Mouse (Mus musculus): ENCODE results near the gene Ly6g5c. TPM values are rescaled to one million over a fixed set of nuclear protein-coding genes. Genes with fewer than 3 reads are reported as not detected.
"Not testable (repeated sequence)": the region's sequence is repeated elsewhere in the genome, so short reads cannot be mapped to it uniquely, and the experiment has no call there.

Gene Ly6g5c
- polyA plus RNA-seq, 1 experiment from 2014 or later: not detected

GRCm38 (mm10) chr17:35121871-35122303, 13.8 kb downstream of the Ly6g5c start, which contains the start of gene Csnk2b:
Csnk2b (minus strand) TSS chr17:35122053.
- H3K27me3 ChIP-seq: no peaks in the 10 kb centered on the region
- H3K9ac ChIP-seq: peak within 1 kb of the TSS; percentile 98
- H3K4me3 ChIP-seq (replicated peaks): peak within 1 kb of the TSS; percentile 97
- peak within 1 kb of the TSS; percentile 94 for H3K27ac ChIP-seq
- no peaks in the 10 kb centered on the region for H3K9me3 ChIP-seq (replicated peaks)
- peak within 1 kb of the TSS; percentile 96 for H3K4me2 ChIP-seq
- H3K36me3 ChIP-seq: peaks cover 51% of the 10 kb centered on the region
- ATAC-seq (replicated peaks; ENCODE audit: low FRiP score): no peak; the same call in 1 of the 2 replicates
- WGBS: 0% methylated on average over 19 of the region's 19 CpGs
- H3K4me1 ChIP-seq: peaks cover 41% of the 10 kb centered on the region

GRCm38 (mm10) chr17:35123287-35123686, 15.2 kb downstream of the Ly6g5c start:
- H3K4me3 ChIP-seq (replicated peaks); ATAC-seq (replicated peaks; ENCODE audit: low FRiP score); H3K27me3 ChIP-seq; H3K4me2 ChIP-seq; H3K9ac ChIP-seq; H3K27ac ChIP-seq; H3K9me3 ChIP-seq (replicated peaks): not testable (repeated sequence)
- Histone ChIP-seq H3K4me1 (peaks cover 52% of the 10 kb centered on the region), H3K36me3 (peaks cover 44% of the 10 kb centered on the region)
- WGBS: 88% methylated on average over 9 of the region's 9 CpGs

GRCm38 (mm10) chr17:35124261-35124896, 16.3 kb downstream of the Ly6g5c start:
- WGBS: 92% methylated on average over 12 of the region's 12 CpGs
- peaks cover 60% of the 10 kb centered on the region for H3K4me1 ChIP-seq
- H3K4me2 ChIP-seq; H3K9ac ChIP-seq; ATAC-seq (replicated peaks; ENCODE audit: low FRiP score); H3K27me3 ChIP-seq; H3K9me3 ChIP-seq (replicated peaks); H3K27ac ChIP-seq; H3K4me3 ChIP-seq (replicated peaks): not testable (repeated sequence)
- H3K36me3 ChIP-seq: peaks cover 39% of the 10 kb centered on the region

GRCm38 (mm10) chr17:35125081-35125480, 17.0 kb downstream of the Ly6g5c start:
- H3K9me3 ChIP-seq (replicated peaks): no peaks in the 10 kb centered on the region
- peak overlapping the region; percentile 80; the same call in 1 of the 2 replicates for H3K4me2 ChIP-seq
- WGBS: 100% methylated on average over 1 of the region's 1 CpGs
- H3K9ac ChIP-seq: no peak overlapping the region
- peaks cover 53% of the 10 kb centered on the region for H3K4me1 ChIP-seq
- no peaks in the 10 kb centered on the region for H3K27me3 ChIP-seq
- H3K36me3 ChIP-seq: peaks cover 40% of the 10 kb centered on the region
- 0 out of 2 replicates have a peak overlapping the region, but pooled peaks have one; percentile 93 for H3K27ac ChIP-seq
- no peak for ATAC-seq (replicated peaks; ENCODE audit: low FRiP score)
- 0 out of 2 replicates have a peak overlapping the region, but pooled peaks have one; percentile 75 for H3K4me3 ChIP-seq (replicated peaks)

GRCm38 (mm10) chr17:35125578-35125977, 17.5 kb downstream of the Ly6g5c start:
- no peaks in the 10 kb centered on the region for H3K27me3 ChIP-seq
- WGBS: 32% methylated on average over 6 of the region's 6 CpGs
- peaks cover 48% of the 10 kb centered on the region for H3K4me1 ChIP-seq
- ATAC-seq (replicated peaks; ENCODE audit: low FRiP score): no peak
- H3K4me3 ChIP-seq (replicated peaks): peak overlapping the region; percentile 75
- peak overlapping the region; percentile 80 for H3K4me2 ChIP-seq
- H3K27ac ChIP-seq: peak overlapping the region; percentile 93
- peak overlapping the region; percentile 77 for H3K9ac ChIP-seq
- no peaks in the 10 kb centered on the region for H3K9me3 ChIP-seq (replicated peaks)
- peaks cover 45% of the 10 kb centered on the region for H3K36me3 ChIP-seq

- H3K27ac ChIP-seq: peak within 1 kb of the TSS; percentile 93
- peak; percentile 30 for ATAC-seq (replicated peaks; ENCODE audit: low FRiP score)
- H3K4me2 ChIP-seq: peak within 1 kb of the TSS; percentile 80
These were observed 18.1 kb downstream of the Ly6g5c start, which contains the start of gene D17H6S53E for GRCm38 (mm10) chr17:35126206-35126611. D17H6S53E (plus strand) TSS chr17:35126373.

GRCm38 (mm10) chr17:35127017-35127416, 18.9 kb downstream of the Ly6g5c start:
- Histone ChIP-seq H3K27me3 (no peaks in the 10 kb centered on the region), H3K27ac (peak overlapping the region; percentile 93), H3K36me3 (peaks cover 45% of the 10 kb centered on the region), H3K4me1 (peaks cover 54% of the 10 kb centered on the region), H3K9ac (peak overlapping the region; percentile 77; the same call in 1 of the 2 replicates), H3K9me3 (replicated peaks) (no peaks in the 10 kb centered on the region), H3K4me3 (replicated peaks) (peak overlapping the region; percentile 75), H3K4me2 (peak overlapping the region; percentile 80)
- no peak for ATAC-seq (replicated peaks; ENCODE audit: low FRiP score)
- WGBS: 63% methylated on average over 13 of the region's 13 CpGs

More at GRCm38 (mm10) chr17:35126206-35126611, 18.1 kb downstream of the Ly6g5c start, which contains the start of gene D17H6S53E:
- peak within 1 kb of the TSS; percentile 75 for H3K4me3 ChIP-seq (replicated peaks)
- H3K4me1 ChIP-seq: peaks cover 48% of the 10 kb centered on the region
- H3K9me3 ChIP-seq (replicated peaks): no peaks in the 10 kb centered on the region
- peak within 1 kb of the TSS; percentile 77 for H3K9ac ChIP-seq
- WGBS: under 1% methylated on average over 36 of the region's 36 CpGs
- peaks cover 45% of the 10 kb centered on the region for H3K36me3 ChIP-seq
- no peaks in the 10 kb centered on the region for H3K27me3 ChIP-seq

GRCm38 (mm10) chr17:35128996-35129395, 20.9 kb downstream of the Ly6g5c start:
- no peak overlapping the region for H3K9ac ChIP-seq
- no peaks in the 10 kb centered on the region for H3K9me3 ChIP-seq (replicated peaks)
- H3K4me2 ChIP-seq: no peak overlapping the region
- H3K36me3 ChIP-seq: peaks cover 34% of the 10 kb centered on the region
- WGBS: 44% methylated on average over 11 of the region's 11 CpGs
- 0 out of 2 replicates have a peak, but pooled peaks have one; percentile 17 for ATAC-seq (replicated peaks; ENCODE audit: low FRiP score)
- H3K27ac ChIP-seq: 0 out of 2 replicates have a peak overlapping the region, but pooled peaks have one; percentile 32
- H3K4me3 ChIP-seq (replicated peaks): no peak overlapping the region
- no peaks in the 10 kb centered on the region for H3K27me3 ChIP-seq
- H3K4me1 ChIP-seq: peaks cover 49% of the 10 kb centered on the region

- no peak overlapping the region for H3K9ac ChIP-seq
- WGBS: 90% methylated on average over 8 of the region's 8 CpGs
- peak overlapping the region; percentile 29 for H3K27ac ChIP-seq
- no peaks in the 10 kb centered on the region for H3K9me3 ChIP-seq (replicated peaks)
- H3K27me3 ChIP-seq: no peaks in the 10 kb centered on the region
- ATAC-seq (replicated peaks; ENCODE audit: low FRiP score): no peak
- peaks cover 24% of the 10 kb centered on the region; the same call in 1 of the 2 replicates for H3K36me3 ChIP-seq
- H3K4me2 ChIP-seq: no peak overlapping the region
- H3K4me1 ChIP-seq: peaks cover 37% of the 10 kb centered on the region
- no peak overlapping the region for H3K4me3 ChIP-seq (replicated peaks)
These were observed 23.0 kb downstream of the Ly6g5c start for GRCm38 (mm10) chr17:35131038-35131437.

- 59% methylated on average over 15 of the region's 15 CpGs for WGBS
These were observed 23.6 kb downstream of the Ly6g5c start, which contains the start of gene Apom for GRCm38 (mm10) chr17:35131500-35132173. Apom (minus strand) TSS chr17:35132050.

GRCm38 (mm10) chr17:35132174-35132560, 24.1 kb downstream of the Ly6g5c start:
- H3K9ac ChIP-seq: no peak overlapping the region

More at GRCm38 (mm10) chr17:35131500-35132173, 23.6 kb downstream of the Ly6g5c start, which contains the start of gene Apom:
- Histone ChIP-seq H3K4me1 (peaks cover 37% of the 10 kb centered on the region), H3K9ac (no peak within 1 kb of the TSS), H3K9me3 (replicated peaks) (no peaks in the 10 kb centered on the region), H3K27ac (peak within 1 kb of the TSS; percentile 29), H3K4me3 (replicated peaks) (no peak within 1 kb of the TSS), H3K4me2 (0 out of 2 replicates have a peak within 1 kb of the TSS, but pooled peaks have one; percentile 0), H3K36me3 (peaks cover 24% of the 10 kb centered on the region; the same call in 1 of the 2 replicates), H3K27me3 (no peaks in the 10 kb centered on the region)
- no peak for ATAC-seq (replicated peaks; ENCODE audit: low FRiP score)

More at GRCm38 (mm10) chr17:35132174-35132560, 24.1 kb downstream of the Ly6g5c start:
- Histone ChIP-seq H3K36me3 (peaks cover 24% of the 10 kb centered on the region; the same call in 1 of the 2 replicates), H3K27me3 (no peaks in the 10 kb centered on the region), H3K4me1 (peaks cover 37% of the 10 kb centered on the region), H3K27ac (peak overlapping the region; percentile 29), H3K9me3 (replicated peaks) (no peaks in the 10 kb centered on the region), H3K4me3 (replicated peaks) (no peak overlapping the region), H3K4me2 (no peak overlapping the region)
- ATAC-seq (replicated peaks; ENCODE audit: low FRiP score): no peak
- 64% methylated on average over 3 of the region's 3 CpGs for WGBS
